Mouse (Mus musculus) testis, adult 2 months (tissue): ENCODE results near the gene Flt1. TPM values are rescaled to one million over a fixed set of nuclear protein-coding genes. Genes with fewer than 3 reads are reported as not detected.
"Not testable (repeated sequence)": the region's sequence is repeated elsewhere in the genome, so short reads cannot be mapped to it uniquely, and the experiment has no call there.

Source experiments
- H3K27ac ChIP-seq: fragments of 200-500 bp; 2 replicates; pipeline ENCODE4 v1.5.1; 2012; ENCODE audit warnings: low read depth, low read length; ENCODE audit not compliant: control insufficient read depth, insufficient read depth
- H3K27me3 ChIP-seq: fragments of 200-500 bp; 2 replicates; pipeline ENCODE4 v1.6.1; 2012; ENCODE audit warnings: mild to moderate bottlenecking, low read length, moderate library complexity; ENCODE audit not compliant: control insufficient read depth, insufficient read depth
- H3K36me3 ChIP-seq: fragments of 200-500 bp; 2 replicates; pipeline ENCODE4 v1.6.1; 2012; ENCODE audit warnings: mild to moderate bottlenecking, low read length; ENCODE audit not compliant: control insufficient read depth, insufficient read depth
- H3K4me1 ChIP-seq: fragments of 200-500 bp; 2 replicates; pipeline ENCODE4 v1.6.1; 2012; ENCODE audit warnings: low read length; ENCODE audit not compliant: control insufficient read depth, insufficient read depth
- H3K4me3 ChIP-seq: fragments of 200-500 bp; 2 replicates; pipeline ENCODE4 v1.5.1; 2012; ENCODE audit warnings: low read depth, mild to moderate bottlenecking, low read length, moderate library complexity, mixed read lengths; ENCODE audit not compliant: control insufficient read depth
- CTCF ChIP-seq: fragments of 200-500 bp; IDR thresholded peaks from 2 replicates; pipeline ENCODE4 v1.5.1; 2012; ENCODE audit warnings: low read depth, mild to moderate bottlenecking, inconsistent platforms, low read length, moderate library complexity; ENCODE audit not compliant: control insufficient read depth, insufficient read depth, insufficient replicate concordance
- POLR2A ChIP-seq: fragments of 200-500 bp; IDR thresholded peaks from 2 replicates; pipeline ENCODE4 v1.6.1; 2012; ENCODE audit warnings: low read depth, mild to moderate bottlenecking, inconsistent platforms, low read length, moderate library complexity; ENCODE audit not compliant: control insufficient read depth
- polyA plus RNA-seq: library from polyadenylated mRNA; depleted of rRNA; stranded (reverse); fragments of >200 nt; gene quantifications from 2 replicates; pipeline ENCODE4 v1.2.3, GENCODE M21; 2012

The Flt1 gene
- polyA plus RNA-seq, 1 experiment: 1.1 TPM

DNA sequence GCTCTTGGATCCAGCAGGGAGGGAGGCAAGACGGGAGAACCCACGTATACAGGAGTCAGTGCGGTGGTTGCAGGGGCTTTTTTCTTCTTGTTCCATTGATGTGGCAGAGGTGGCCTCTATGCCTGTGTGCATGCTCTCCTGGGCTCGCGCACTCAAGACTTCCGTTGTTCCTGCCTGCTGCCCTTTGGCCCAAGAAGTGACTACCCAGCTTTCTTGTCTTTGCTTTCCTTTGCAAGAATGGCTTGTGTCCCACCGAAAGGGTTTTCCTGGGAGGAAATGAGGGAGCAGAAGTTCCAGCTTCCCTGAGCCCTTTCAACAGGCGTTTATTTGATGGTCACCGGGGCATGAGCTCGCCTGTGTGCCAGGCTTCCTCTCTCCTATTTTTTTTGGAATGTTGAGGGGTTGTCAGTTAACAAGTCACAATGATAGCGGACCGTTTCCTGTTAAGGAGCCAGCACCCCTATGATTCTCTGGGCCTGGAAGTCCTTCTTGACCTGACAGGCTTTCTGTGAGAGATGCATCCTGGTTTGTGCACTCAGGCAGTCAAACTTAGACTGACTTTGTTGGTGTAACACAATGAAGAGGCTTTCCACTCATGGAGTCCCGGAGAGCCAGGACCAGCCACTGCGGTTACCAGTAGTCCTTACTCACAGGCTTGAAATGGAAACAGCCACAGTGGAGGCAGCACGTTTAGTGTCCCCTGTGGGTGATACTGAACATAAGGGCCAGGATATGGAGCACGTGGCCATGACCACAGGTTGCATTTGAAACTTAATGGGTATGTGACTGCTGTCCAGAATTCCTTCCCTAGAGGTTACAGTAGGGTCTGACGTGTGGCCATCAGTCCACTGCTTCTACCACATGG is 95.2 kb downstream of the Flt1 start:
- no peak overlapping the region for H3K27ac ChIP-seq

DNA sequence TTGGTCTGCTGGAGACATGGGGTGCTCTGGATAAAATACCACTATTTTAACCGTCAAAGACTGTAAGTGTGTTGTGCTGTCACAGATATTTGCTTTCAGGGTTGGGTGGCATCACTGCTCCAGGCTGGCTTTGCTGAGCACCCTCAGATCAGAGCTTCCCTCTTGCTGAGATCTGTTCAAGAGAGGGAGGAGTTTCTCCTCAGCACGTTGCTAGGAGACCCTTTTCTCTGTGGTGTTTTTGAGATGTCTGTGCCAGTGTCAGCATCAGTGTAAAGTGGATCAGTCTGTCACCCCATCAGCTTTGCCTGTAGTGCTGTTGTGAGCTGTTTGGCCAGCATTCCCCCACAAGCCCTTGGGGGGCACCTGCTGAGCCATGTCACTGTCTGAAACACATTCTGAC is 98.9 kb downstream of the Flt1 start:
- H3K36me3 ChIP-seq: no peaks in the 10 kb centered on the region
- no peak for TF ChIP-seq CTCF
- TF ChIP-seq POLR2A: no peak
- no peaks in the 10 kb centered on the region for H3K27me3 ChIP-seq
- peaks cover 2% of the 10 kb centered on the region for H3K4me1 ChIP-seq
- no peak overlapping the region for H3K4me3 ChIP-seq
- H3K27ac ChIP-seq: no peak overlapping the region

More for the DNA sequence above, 95.2 kb downstream of the Flt1 start:
- Histone ChIP-seq H3K27me3 (no peaks in the 10 kb centered on the region), H3K36me3 (no peaks in the 10 kb centered on the region), H3K4me3 (no peak overlapping the region), H3K4me1 (peaks cover 2% of the 10 kb centered on the region)
- no peak for TF ChIP-seq POLR2A
- no peak for TF ChIP-seq CTCF

DNA sequence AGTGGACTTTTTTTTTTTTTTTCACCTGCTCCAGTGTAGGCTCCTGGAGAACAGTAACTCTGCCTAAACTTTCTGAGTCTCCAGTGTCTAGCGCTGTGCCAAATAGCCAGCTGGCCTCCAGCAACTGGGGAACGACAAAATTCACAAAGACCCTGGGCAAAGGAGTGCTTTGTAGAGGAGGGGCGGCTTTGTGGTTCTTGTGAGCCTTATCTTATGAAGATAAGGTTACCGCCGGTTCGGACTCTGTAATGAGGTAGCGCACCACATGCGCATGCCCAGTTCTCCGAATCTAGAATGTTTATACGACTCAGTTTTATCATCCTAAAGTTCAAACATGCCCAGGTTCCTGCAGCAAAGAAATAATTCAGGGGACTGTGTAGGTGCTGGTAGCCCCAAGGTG is 102.1 kb downstream of the Flt1 start:
- TF ChIP-seq CTCF (no peak), POLR2A (no peak)

DNA sequence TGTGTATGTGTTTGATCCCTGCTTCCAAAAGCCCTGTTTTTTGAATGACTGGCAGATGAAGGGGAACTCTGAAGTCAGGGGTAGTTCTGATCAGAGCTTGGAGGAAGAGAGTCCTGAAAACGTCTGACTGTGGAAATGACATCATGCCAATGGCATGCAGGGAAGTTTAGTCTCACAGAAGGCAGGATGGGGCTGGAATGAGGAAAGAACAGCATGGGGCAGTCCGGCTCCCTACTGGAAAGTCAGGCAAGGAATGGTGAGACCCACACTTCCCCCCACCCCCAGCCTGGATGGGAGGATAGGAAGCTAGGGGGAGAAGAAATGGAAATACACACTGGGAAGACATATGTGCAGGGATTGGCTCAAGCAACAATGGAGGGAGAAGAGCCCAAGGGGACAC is 105.6 kb downstream of the Flt1 start:
- no peak overlapping the region for H3K27ac ChIP-seq
- no peak overlapping the region for H3K4me3 ChIP-seq
- H3K4me1 ChIP-seq: peaks cover 2% of the 10 kb centered on the region
- TF ChIP-seq CTCF (no peak), POLR2A (no peak)
- no peaks in the 10 kb centered on the region for H3K27me3 ChIP-seq
- H3K36me3 ChIP-seq: no peaks in the 10 kb centered on the region

More for the DNA sequence above, 102.1 kb downstream of the Flt1 start:
- Histone ChIP-seq H3K27ac (no peak overlapping the region), H3K4me3 (peak overlapping the region; percentile 47; the same call in 1 of the 2 replicates), H3K36me3 (no peaks in the 10 kb centered on the region), H3K27me3 (no peaks in the 10 kb centered on the region), H3K4me1 (no peaks in the 10 kb centered on the region; the same call in 1 of the 2 replicates)

DNA sequence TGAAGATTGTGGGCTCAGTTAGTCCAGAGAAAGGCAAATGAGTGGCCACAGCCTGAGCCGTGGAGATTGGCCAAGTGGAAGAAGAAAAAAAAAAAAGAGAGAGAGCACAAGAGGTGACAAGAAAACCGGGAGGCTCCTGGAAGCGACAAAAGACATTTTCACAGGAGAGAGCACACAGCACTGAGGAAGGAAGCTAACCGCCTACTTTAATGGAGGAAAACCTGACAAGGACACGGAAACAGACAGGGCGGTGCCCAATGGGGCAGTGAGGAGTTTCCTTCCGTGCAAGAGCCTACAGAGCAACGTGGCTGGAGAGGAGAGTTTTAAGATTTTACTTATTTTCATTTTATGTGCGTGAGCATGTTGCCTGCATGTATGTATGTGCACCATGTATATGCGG is 107.6 kb downstream of the Flt1 start:
- Histone ChIP-seq H3K27ac (no peak overlapping the region), H3K36me3 (no peaks in the 10 kb centered on the region), H3K4me3 (no peak overlapping the region), H3K4me1 (peaks cover 2% of the 10 kb centered on the region), H3K27me3 (no peaks in the 10 kb centered on the region)
- TF ChIP-seq CTCF: no peak
- TF ChIP-seq POLR2A: no peak

DNA sequence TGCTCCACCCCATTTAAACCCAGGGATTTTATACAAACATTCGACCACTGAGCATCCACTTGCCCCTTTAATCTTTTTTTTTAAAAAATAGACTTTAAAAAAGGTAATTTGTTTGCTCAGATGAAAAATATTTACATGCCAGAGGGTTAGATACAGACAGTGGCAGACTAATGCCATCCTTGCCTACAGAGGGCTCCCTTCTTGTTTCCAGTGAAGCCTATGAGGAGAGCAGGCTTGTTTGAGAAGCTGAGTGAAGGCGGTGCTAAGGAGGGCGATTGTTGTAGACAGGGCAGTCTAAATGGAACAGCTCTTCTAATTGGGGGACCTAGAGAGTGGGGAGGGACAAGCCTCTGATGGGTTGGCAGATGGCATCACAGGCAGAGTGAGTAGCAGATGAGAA is 109.4 kb downstream of the Flt1 start:
- no peak overlapping the region for H3K27ac ChIP-seq
- no peak overlapping the region for H3K4me3 ChIP-seq
- peaks cover 2% of the 10 kb centered on the region for H3K4me1 ChIP-seq
- no peaks in the 10 kb centered on the region for H3K27me3 ChIP-seq
- no peaks in the 10 kb centered on the region for H3K36me3 ChIP-seq
- no peak for TF ChIP-seq POLR2A
- no peak for TF ChIP-seq CTCF

DNA sequence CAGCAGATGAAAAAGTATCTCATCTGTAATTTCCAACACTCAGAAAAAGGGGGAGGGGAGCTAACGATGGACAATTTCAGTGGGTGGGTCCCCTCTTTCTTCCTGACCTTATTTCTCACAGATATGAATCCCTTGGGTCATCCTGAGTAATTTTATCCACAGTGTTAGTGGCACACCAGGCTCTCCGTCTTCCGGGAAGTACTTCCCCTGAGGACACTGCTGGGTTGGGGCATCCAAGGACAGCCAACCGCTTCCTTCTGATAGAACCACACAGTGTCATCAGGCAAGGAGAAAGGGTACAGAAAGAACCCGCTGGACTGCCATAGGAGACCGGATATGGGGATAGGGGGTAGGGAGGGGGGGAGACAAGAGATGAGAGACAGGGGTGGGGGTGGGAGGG is 111.2 kb downstream of the Flt1 start:
- no peaks in the 10 kb centered on the region for H3K36me3 ChIP-seq
- H3K4me3 ChIP-seq: no peak overlapping the region
- TF ChIP-seq CTCF: no peak
- no peak for TF ChIP-seq POLR2A
- H3K4me1 ChIP-seq: peaks cover 2% of the 10 kb centered on the region
- no peaks in the 10 kb centered on the region for H3K27me3 ChIP-seq
- no peak overlapping the region for H3K27ac ChIP-seq

DNA sequence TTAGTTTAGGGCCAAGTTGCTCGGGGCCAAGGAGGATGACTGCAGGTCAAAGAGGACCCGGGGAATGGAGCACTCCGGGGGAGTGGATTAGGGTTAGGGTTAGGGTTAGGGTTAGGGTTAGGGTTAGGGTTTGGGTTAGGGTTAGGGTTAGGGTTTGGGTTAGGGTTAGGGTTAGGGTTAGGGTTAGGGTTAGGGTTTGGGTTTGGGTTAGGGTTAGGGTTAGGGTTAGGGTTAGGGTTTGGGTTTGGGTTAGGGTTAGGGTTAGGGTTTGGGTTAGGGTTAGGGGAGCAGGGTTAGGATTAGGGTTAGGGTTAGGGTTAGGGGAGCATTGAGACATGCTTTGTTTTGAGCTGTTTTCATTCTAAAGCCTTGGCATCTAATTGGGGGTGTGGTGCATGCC is 114.5 kb downstream of the Flt1 start:
- H3K4me1 ChIP-seq, H3K4me3 ChIP-seq, H3K27me3 ChIP-seq, H3K36me3 ChIP-seq, H3K27ac ChIP-seq: not testable (repeated sequence)
